Mouse (Mus musculus) adipocyte (in vitro differentiated cells): ENCODE measurements around the gene Bloc1s3.

Experiments
- DNase-seq: peaks from one replicate; pipeline ENCODE4 v3.0.0-alpha.2; 2016; ENCODE audit warnings: low spot score

Gene Bloc1s3

DNA sequence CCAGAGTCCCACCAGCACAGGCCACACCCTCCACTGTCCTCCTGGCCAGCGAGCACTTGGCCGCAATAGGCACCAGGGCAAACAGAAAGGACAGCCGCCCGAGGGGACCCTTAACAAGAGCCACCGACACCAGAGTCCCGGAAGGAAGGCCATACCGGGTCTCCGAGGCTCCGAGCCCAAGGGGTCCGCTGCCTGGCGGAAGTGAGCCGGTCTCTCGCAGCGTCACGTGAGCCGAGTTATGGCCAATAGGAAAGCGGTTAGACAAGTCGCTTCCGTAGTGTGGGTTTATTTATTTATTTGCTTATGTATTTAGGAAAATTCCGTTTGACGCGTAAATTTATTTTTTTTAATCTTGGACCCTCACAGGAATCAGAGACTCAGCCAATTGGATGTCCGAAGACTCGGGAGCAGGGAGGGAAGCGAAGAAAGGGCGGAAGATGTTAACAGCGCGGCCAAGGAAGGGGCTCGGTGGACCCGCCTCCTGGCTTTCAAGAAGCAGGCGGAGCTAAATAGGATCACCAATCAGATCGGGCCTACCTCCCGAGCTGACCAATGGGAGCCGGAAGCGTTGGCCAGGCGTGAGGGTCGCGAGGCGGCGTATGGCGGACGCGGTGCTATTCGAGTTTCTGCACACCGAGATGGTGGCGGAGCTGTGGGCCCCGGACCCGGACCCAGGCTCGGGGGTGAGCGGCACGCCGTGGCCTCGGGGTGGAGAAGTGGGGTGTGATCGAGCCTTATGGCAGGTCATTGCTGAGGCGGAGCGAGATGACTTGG is at the start of gene Bloc1s3, which contains the start of gene Trappc6a:
Gene Bloc1s3, minus strand, starts transcription at position 218 of the 774 bp plus-strand sequence.
Gene Trappc6a, plus strand, starts transcription at position 246 of the 774 bp plus-strand sequence.
- DNase-seq, result peak; percentile 87

DNA sequence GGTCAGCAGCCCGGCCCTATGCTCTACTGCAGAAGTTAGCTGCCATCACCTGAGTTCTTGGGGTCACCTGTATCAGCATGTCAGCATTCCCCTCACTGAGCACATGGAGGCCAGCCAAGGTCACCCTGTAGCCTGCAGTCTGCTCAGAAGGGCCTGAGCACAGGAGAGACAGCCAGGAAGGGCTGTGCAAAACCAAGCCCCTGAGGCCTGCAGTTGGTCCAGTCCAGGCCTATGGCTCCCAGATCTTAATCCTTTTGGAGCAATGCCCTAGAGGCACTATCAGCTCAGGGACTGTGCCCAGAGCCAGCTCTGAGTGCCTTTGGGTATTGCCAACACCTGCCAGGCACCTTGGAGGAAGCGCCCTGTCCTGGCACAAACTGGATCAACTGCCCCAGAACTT is 48.9 kb upstream of the Bloc1s3 start:
- DNase-seq, result no peak

DNA sequence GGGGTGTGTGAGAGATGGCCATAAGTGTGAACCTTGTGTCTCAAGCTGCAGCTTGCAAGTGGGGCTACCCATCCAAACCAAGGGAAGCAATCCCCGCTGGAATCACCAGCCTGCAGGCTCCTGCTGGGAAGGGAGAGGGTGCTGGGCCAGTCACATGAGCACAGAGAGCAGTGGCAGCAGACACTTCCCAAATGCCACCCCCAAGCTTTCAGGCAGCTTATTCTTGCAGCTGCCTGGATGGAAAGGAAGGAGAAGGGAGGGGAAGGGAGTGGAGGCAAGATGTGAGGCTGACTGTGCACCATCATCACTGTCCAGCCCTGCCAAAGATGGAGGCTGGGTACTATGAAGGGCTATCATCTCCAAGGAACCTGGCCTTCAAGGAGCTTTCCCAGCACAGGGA is 46.0 kb upstream of the Bloc1s3 start:
- DNase-seq, result no peak

DNA sequence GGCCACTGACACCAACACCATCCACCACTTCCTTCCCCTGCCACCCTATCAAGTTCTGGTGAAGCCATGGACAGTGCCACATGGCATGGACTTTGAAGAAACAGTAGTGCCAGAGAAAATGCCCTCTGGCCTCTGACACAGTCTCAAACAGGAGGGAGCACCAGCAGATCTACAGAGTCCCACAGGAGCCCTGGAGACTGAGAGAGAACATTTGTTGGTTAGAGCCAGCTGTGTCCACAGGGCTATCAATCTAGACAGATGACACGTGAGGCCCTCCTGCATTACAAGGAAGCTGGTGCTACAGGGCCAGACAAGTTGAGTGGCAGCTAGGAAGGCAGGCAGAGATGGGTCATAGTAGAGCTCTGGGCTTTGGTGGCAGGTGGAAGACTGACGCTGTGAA is 44.3 kb upstream of the Bloc1s3 start:
- peak; percentile 61 for DNase-seq

DNA sequence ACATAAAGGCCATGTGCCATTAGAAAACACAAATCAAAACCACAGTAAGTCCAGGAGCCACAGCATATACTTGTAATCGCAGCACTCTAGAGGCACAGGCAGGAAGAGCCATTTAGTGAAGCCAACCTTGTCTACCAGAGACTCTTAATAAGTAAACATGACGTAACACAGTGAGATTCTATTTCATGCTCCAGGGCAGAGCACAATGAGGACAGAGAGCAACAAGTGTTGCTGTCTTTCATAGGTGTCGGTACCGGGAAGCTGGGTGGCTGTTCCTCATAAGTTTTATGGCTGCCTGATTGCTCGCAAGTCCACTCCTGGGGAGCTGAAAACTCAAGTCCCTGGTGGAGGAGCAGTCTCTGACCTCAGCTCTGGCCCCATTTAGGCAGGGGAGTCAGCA is 43.5 kb upstream of the Bloc1s3 start:
- DNase-seq, result peak; percentile 28

DNA sequence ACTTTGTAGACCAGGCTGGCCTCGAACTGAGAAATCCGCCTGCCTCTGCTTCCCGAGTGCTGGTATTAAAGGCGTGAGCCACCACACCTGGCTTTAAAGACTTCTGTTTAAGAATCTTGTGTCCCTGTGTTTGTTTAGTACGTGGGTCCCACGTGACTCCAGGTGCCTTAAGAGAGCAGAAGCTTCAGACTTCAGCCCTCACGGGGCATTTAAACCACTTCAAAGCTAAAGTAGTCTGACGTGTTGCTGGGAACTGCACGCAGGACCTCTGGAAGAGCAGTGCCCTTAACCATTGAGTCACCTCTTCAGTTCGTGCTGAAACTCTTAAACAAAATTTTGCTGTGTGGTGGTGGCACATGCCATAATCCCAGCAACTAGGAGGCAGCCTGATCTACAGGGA is 41.2 kb upstream of the Bloc1s3 start:
- DNase-seq, result no peak

DNA sequence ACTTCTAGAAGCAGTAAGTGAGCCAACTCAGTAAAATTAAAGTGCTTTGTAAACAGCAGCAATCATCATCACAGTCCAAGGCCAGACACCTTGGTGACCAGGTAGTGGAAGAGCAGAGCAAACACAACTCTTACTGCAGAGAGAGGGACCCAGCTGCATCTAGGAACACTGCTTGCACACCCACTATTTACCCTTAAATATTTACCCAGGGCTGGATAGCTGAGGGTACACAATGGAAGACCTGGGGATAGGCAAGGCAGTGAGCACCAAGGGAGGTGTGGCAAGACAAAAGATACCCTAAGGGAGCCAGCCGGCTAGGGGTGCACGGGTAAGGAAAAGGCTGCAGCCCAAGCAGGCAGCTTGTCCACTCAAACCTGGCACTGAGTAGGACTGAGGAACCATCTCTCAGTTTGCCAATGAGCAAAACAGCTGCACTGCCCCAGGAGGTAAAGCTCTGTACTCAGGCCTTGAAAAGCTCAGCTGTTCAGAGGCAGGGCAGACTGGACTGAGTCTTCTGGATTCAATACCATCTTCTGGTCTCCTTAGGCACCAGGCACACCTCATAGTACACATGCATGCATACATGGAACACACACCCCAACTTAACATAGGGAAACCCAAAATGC is 39.3 kb upstream of the Bloc1s3 start:
- no peak for DNase-seq

DNA sequence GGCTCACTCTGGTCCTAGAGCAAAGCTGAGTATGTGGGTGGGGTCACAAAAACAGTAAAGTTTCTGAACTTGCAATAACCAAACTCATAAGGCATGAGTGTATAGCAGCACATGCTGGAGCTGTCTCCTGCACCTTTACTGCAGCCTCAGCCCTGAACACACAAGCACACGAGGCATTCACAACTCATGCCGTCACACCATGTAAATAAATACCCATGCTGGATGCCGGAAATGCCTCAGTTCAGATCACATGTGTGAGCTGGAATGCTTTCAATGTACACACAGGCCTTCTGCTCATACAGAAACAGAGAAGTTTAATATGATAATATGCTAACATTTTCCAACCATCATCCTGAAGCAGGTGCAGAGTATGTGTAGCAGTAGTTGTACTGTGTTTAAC is 37.8 kb upstream of the Bloc1s3 start:
- DNase-seq, result no peak

DNA sequence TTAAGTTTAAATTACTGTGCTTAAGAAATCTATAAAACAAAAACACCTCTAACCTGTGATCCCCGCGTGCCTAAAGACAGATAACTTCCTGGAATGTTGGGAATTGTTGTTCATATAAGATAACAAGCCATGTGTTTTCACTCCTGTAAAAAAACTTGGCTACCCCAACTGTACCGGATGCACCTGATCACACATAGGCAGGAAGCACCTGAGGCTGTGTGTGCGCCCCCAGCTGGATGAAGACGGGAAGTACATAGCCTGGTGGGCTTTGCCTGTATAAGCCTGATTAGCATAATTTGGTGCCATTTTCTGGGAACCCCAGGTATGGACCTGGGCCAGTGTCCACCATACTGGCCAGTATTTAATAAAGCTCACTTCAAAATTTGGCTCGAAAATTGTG is 35.4 kb upstream of the Bloc1s3 start:
- DNase-seq, result no peak

DNA sequence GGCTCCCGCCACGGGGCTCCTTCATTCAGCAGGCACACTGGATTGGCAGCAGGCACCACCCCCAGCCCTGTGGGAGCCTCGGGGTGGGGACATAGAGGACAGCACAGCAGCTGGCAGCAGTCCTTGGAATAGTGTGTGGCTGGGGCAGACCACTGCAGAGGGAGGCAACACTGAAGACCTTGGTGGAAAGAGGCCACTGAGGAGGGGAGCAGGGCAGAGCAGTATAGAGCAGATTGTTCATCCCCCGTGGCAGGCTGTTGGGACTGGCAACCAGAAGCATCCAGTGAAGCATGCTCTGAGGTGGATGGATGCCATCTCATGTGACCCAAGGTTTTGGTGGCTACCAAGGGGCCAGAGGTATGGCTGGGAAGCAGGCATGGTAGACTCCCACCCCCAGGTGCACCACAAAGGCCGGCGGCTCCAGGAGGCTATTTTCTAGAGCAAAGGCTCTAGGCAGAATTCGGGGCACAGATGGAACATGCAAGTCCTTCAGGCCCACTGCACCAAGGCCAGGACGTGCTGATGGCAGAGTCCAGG is 34.1 kb upstream of the Bloc1s3 start:
- DNase-seq, result no peak

DNA sequence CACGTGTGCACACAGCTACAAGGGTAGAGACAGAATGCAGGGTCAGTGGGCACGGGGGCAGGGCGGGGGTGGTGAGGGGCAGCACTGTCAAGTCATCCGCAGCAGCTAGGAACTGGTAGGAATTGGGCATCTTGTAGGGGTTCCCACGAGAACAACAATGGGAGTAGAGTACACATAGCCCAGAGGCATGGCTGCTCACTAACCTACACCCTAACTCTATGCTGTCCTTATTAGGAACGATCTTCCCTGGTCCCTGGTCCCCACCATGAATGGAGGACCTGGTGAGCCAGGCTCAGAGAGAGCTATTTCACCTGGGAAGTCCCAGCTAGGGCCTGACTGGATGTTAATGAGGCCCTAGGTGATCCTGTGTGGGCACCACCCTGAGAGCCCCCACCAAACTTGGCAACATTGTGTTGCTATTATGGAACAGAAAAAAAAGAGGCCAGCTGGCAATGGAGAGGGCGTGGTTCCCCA is 33.6 kb upstream of the Bloc1s3 start:
- no peak for DNase-seq

DNA sequence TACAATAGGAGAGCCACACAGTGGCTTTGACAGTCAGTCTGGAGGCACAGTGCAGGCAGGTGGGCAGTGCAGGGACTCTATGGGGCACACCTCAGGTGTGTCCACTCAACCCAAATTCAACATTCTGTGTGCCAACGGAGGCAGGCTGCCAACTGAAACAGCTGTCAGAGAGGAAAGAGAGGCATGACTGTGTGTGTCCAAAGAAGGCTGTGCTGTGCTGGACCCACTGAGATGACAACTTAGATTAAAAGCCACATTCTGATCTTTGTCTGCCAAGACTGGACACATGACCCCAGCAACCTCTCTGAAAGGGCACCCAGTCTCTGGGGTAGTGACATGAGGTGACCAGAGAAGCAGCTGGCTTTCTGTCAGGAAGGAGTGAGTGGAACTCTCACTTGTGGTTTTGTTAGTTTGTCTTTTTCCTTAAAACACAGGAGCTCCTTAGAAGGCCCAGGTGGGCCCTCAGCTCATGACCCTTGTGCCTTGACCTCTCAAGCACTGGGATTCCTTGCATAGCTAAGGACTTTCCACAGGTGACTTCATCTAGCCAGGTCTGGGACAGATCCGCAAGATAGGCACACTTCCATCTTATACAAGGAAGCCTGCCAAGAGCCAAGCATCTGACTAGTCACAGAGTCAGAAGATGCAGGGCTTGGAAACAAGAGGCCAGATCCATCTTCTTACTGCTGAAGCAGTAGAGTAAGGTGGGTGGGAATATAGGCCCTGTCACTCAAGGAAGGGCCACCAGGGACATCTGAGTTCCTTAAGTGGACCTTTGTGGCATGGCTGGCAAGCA is 32.8 kb upstream of the Bloc1s3 start:
- DNase-seq, result peak; percentile 67

DNA sequence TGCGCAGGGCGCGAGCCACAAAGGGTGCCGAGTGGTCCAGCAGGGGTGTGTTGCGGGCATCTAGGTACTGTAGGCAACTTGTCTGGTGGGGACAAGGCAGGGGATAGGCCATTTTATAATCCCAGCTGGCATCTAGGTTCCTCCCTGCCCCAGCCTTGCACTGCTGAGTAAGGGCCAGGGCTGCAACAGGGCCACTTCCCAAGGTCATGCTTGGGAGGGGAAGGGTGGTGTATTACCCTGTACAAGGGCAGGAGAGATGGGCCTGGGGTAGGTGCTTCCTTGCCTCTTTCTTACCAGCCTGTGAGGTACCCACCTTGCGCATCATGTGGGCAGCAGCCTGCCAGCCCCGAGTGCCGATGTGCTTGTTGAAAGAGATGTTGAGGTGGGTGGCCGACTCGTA is 26.5 kb upstream of the Bloc1s3 start:
- DNase-seq, result no peak

DNA sequence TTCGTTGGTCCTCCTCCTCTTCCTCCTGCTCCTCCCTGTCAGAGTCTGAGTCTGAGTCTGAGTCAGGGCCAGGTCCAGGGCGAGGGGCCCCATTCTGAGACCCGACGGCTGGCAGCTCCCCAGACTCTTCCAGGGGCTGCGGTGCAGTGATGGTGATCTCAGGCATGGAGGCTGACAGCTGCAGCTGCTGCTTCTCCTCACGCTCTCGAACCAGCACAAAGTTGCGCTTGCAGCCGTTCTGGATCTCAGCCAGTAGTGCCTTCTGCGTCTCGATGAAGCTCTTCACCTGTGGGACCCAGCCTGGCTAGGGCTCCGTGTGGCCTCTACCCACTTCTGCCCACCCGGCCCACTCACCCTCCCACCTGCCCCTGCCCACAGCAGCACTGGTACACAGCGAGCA is 24.1 kb upstream of the Bloc1s3 start:
- no peak for DNase-seq

DNA sequence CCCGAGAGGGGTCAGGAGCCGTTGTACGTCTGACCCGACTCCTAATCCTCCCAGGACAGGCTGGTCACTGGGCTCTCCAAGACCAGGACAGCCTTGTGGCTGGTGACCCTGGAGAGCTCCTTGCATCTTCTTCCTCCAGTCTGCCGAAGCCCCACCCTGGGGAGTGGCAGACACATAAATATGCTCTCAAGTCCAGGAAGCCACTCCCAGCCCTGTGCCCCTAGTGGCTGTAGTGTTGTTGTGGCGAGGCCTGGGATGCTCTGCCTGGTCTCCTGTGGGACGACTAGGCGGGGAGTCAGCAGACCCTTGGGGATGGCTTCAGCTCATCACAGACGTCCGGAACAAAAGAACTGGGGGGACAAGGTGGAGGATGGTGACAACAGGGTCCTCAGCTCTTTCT is 22.9 kb upstream of the Bloc1s3 start:
- no peak for DNase-seq

DNA sequence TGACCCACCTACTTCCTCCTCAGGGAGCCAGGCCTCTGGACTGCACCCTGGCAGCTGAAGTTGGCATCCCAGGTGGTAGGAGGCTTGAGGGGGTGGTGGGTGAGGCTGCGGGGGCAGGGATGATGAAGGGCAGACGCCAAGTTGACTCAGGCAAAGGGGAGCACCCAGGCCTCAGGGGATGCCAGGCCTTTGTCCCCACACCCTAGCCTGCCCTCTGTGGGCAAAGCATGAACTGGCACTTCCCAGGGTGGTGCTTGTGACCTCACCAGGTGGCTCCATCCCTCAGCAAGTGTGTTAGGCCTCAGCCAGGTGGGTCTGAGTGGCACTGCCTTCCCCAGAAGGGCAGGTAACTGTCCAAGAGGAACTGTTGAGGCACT is 16.9 kb upstream of the Bloc1s3 start:
- no peak for DNase-seq

DNA sequence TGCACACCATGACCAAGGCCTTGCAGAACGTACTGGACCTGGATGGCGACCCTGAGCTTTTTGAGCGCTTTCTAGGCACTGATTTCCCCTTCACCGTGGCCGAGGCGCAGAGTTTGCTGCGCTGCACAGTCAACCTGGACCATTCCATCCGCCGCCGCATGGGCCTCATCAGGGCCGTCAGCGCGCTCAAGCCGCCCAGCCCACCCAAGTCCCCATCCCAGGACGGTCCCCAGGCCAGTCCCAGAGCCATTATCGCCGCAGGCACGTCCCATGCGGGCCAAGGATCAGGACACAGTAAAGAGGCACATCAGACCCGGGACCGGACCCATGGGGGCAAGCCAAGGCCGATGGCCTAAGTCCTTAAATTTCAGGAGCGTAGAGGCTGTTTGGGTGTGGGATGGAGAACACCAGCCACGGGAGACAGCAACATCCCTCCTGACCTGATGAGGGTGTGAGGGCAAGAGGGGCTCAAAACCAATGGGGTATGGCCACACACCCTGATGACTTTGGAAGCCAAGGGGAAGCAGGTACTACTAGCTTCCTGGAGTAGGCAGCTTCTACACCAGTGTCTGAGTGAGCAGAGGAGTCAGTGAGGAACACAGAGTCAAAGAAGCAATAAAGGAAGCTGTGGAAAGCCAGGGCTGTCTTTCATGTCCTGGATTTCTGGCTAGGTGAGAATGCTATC is 16.4 kb upstream of the Bloc1s3 start:
- DNase-seq, result no peak

DNA sequence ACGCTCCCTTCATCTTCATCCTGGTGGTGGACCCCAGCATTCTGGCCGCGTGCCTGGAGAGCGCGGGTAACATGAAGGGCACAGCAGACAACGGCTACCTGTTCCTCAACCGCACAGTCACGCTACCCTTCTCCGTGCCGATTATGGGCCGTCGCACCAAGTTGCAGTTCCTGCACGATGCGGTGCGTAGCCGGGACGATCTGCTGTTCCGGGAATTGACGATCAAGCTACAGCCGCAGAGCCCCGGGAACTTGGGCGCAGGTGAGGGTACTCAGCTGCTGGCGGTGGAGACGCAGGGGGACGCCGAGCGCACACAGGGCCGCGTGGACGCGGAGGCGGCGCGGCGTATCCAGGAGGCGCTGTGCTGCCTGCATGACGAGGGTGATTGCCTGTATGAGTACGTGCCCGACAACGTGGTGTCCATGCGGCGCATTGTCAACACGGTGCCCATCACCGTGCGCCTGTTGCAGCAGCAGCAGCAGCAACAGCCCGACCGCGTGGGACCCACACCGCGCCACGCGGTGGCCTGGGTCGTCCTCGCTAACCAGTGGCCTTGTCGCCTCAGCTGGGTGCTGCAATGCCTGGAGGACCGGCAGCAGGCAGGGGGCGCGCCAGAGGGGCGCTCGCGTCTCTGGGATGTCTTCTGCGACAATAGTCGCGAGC is 15.7 kb upstream of the Bloc1s3 start:
- DNase-seq, result no peak

DNA sequence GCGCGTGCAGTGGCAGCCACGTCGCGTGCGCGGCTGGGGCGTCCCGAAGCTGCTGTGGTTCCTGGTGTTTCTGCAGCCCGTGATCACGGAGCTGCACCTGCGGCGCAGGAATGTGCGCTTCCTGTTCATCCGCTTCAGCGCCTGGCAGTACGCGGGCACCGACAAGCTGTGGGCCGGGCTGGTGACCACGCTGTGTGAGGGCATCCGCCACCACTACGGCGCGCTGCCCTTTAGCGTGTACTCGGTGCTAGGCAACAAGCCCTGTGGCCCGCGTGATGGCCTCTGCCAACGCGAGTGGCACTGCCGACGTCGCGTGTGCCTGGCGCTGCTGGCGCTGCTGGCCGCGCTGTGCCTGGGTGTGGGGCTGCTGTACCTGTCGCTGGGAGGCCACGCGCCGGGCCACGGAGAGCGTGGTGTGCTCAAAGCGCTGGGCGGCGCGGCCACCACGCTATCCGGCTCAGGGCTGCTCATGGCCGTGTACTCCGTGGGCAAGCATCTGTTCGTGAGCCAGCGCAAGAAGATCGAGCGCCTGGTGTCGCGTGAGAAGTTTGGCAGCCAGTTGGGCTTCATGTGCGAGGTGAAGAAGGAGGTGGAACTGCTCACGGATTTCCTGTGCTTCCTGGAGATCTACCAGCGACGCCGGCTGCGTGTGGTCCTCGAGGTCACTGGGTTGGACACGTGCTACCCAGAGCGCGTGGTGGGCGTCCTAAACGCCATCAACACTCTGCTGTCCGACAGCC is 15.0 kb upstream of the Bloc1s3 start:
- no peak for DNase-seq

DNA sequence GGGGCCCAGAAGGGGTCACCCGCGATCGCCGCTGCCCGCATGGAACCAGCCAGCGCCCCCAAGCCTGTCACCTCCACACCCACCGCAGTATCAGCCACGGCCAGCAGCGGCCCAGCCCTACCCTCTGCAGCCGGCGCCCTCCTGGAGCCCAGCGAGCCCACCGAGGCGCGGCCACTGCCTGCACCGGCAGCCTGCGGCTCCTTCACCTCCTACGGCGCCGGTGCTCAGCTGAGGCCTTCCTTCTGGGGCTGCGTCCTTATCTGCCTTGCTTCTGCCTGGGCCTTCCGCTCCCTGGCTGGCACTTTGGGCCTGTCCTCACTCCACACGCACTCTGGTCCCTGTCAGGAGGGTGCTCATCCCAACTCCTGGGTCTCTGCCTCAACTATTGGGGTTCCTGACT is 11.9 kb upstream of the Bloc1s3 start:
- no peak for DNase-seq
